Mouse (Mus musculus) lung, adult 2 months (tissue): ENCODE data around the gene Gm45713. TPM values are rescaled to one million over a fixed set of nuclear protein-coding genes. Genes with fewer than 3 reads are reported as not detected.
"Not testable (repeated sequence)": the region's sequence is repeated elsewhere in the genome, so short reads cannot be mapped to it uniquely, and the experiment has no call there.

Experiments used
- DNase-seq: peaks from one replicate; pipeline ENCODE4 v3.0.0; 2022
- H3K4me1 ChIP-seq: fragments of 200-500 bp; 2 replicates; pipeline ENCODE4 v1.6.1; 2011; ENCODE audit warnings: low read length; ENCODE audit not compliant: control insufficient read depth, insufficient read depth
- H3K4me3 ChIP-seq: fragments of 200-500 bp; replicated peaks from 2 replicates; pipeline ENCODE3; 2011; ENCODE audit warnings: low read depth, mild to moderate bottlenecking, control low read depth, low read length; ENCODE audit errors: extremely low read depth
- CTCF ChIP-seq: fragments of 200-500 bp; IDR thresholded peaks from 2 replicates; pipeline ENCODE4 v1.5.1; 2011; ENCODE audit warnings: mild to moderate bottlenecking, low read length, control low read depth; ENCODE audit not compliant: insufficient read depth
- POLR2A ChIP-seq: fragments of 200-500 bp; IDR thresholded peaks from 2 replicates; pipeline ENCODE4 v1.6.1; 2011; ENCODE audit warnings: low read depth, mild to moderate bottlenecking, control low read depth, low read length, borderline replicate concordance; ENCODE audit errors: extremely low read depth
- WGBS: fragments of 180-500 bp; shearing (Covaris S2); methylation state at CpG from one replicate; pipeline ENCODE4 v1.1.7; 2018; 5-methylcytosine and 5-hydroxymethylcytosine counted together
- polyA plus RNA-seq: library from polyadenylated mRNA; depleted of rRNA; stranded (reverse); fragments of >200 nt; gene quantifications from 2 replicates; pipeline ENCODE4 v1.2.3, GENCODE M21; 2012

Gene Gm45713
- polyA plus RNA-seq, 1 experiment: 3.1 TPM

DNA sequence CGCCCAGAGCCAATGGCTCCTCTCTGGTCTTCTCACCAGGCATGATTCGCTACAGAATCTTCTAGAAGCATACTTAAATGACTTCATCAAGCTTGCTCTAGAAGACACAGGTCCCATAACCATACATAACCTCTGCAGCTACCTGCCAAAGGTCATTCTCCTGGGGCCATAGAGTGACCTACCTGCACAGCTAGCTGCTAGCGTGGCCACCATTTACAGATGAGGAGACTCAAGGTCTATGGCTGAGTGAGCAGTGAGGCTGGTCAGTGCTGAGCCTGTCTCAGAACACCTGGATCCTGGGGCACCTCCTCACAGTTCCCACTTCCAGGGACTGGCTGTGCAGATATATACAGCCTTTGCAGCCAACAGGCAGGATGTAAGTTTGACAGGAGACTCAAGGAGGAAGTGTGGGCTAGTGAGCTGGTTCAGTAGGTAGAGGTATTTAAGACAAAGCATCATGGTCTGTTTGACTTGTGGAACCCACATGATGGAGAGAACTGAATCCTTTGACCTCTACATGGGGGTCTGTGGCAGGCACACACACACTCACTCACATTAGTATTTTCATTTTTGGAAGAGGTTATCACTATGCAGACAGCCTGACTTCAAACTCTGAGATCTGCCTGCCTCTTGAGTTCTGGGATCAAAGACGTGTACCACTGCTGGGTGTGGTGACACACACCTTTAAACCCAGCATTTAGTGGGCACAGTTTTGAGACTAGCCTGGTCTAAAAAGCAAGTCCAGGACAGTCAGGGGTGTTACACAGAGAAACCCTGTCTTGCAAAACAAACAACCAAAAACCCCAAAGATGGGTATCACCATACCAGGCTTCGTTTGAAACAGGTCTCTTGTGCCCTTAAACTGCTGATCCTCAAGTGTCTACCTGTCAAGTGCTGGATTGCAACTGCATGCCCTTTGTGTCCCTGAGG is 16.0 kb downstream of the Gm45713 start:
- no peak for DNase-seq
- Histone ChIP-seq H3K4me1 (peaks cover 8% of the 10 kb centered on the region; the same call in 1 of the 2 replicates), H3K4me3 (no peak overlapping the region)
- no peak for TF ChIP-seq POLR2A
- no peak for TF ChIP-seq CTCF
- 75% methylated on average over 5 of the region's 5 CpGs for WGBS

DNA sequence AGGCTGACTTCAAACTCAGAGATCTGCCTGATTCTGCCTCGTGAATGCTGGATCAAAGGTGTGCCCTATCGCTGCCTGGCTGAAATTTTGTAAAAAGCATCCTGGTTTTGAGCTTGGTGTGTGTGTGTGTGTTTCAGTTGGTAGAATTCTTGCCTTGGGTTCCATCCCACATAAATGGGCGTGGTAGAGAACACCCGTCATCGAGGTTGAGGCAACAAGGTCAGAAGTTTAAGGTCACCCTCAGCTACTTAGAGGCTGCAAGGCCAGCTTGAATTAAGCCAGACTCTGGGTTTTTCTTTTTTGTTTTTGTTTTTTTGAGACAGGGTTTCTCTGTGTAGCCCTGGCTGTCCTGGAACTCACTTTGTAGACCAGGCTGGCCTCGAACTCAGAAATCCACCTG is 17.7 kb downstream of the Gm45713 start:
- peaks cover 6% of the 10 kb centered on the region; the same call in 1 of the 2 replicates for H3K4me1 ChIP-seq
- TF ChIP-seq CTCF: no peak
- no peak for TF ChIP-seq POLR2A
- WGBS: 77% methylated on average over 6 of the region's 6 CpGs
- H3K4me3 ChIP-seq: no peak overlapping the region
- no peak for DNase-seq

DNA sequence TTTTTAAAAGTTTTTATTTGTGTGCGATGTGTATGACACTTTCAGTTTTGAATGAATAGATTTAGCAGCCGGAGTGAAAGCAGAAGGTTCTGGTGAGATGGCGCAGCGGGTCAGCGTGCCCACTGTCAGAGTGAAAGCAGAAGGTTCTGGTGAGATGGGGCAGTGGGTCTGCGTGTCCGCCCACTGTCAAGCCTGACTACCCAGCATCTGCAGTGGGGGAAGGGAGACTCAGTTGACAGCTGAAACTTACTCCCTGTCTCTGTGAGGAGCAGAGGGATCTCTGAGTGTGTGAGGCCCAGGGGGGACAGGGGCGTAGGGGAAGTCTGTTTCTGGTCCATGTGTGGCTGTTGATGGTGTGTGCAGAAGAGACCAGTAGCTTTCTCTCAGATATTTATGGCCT is 18.5 kb downstream of the Gm45713 start:
- Histone ChIP-seq H3K4me1 (peaks cover 6% of the 10 kb centered on the region; the same call in 1 of the 2 replicates), H3K4me3 (no peak overlapping the region)
- WGBS: 77% methylated on average over 8 of the region's 8 CpGs
- TF ChIP-seq POLR2A (no peak), CTCF (no peak)
- DNase-seq: no peak

DNA sequence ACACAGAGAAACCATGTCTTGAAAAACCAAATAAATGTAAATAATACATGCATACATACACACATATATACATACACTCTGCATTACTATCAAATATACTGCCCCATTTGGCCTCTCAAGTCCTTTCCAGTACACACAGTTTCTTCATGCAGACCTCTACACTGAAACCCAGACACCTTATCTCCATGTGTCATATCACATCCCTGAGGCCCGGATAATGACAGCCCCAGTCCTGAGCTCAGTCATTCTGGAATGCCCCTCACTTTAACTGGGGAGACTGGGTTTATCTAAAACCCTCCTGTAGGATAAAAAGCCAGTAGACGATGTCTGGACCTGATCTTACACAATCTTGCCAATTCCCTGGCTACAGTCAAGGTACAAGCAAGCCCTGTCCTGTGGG is 22.6 kb downstream of the Gm45713 start:
- DNase-seq: no peak
- TF ChIP-seq POLR2A: no peak
- 80% methylated on average over 2 of the region's 2 CpGs for WGBS

DNA sequence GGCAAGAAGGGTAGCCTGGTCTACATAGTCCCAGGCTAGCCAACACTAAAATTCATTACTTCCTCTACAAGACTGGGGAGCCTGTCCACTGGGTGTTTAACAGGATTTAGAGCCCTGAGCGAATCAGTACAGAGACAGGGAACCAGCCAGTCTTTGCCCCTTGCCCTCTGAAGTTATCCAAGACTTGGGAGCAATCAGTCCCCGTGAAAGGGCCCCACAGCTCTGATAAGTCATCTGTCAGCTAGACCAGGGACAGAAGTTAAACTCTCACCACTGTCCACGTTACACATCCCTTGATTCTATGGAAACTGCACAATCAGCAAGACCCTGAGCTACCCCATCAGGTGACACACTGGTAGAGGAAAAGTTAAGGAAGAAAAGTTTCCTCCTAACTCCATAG is 23.5 kb downstream of the Gm45713 start:
- WGBS: 55% methylated on average over 3 of the region's 3 CpGs
- TF ChIP-seq POLR2A: no peak
- TF ChIP-seq CTCF: no peak

More for the DNA sequence above, 22.6 kb downstream of the Gm45713 start:
- Histone ChIP-seq H3K4me1 (no peaks in the 10 kb centered on the region), H3K4me3 (no peak overlapping the region)

DNA sequence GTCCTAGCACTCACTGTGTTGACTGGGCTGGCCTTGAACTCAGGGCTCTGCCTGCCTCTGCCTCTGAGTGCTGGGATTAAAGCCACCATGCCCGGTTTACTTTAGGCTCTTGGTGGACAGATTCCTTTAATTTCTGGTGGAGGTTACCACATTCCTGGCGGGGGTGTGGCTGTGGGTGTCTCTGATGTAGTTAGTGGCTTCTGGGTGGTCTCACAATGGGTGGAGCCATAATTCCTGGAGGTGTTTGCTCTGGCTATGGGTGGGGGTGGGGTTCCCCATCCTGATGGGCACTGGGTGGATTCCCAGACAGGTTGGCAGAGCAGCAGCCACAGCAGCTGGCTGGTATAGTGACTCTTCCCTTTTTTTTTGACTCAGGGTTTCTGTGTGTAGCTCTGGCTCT is 24.1 kb downstream of the Gm45713 start:
- Histone ChIP-seq H3K4me1 (no peaks in the 10 kb centered on the region), H3K4me3 (no peak overlapping the region)
- TF ChIP-seq POLR2A (no peak), CTCF (no peak)
- DNase-seq: no peak
- 40% methylated on average over 2 of the region's 2 CpGs for WGBS

More for the DNA sequence above, 23.5 kb downstream of the Gm45713 start:
- Histone ChIP-seq H3K4me1 (no peaks in the 10 kb centered on the region), H3K4me3 (no peak overlapping the region)
- DNase-seq: no peak

DNA sequence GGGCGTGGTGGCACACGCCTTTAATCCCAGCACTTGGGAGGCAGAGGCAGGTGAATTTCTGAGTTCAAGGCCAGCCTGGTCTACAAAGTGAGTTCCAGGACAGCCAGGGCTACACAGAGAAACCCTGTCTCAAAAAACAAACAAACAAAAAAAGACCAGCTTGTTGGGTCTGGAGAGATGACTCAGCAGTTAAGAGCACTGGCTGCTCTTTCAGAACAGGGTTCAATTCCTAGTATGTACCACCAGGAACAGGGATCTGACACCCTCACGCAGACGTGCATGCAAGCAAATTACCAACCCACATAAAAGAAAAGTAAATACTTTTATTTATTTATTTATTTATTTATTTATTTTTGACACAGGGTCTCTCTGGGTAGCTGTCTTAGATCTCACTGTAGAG is 25.9 kb downstream of the Gm45713 start:
- H3K4me3 ChIP-seq, DNase-seq, H3K4me1 ChIP-seq: not testable (repeated sequence)
- WGBS: 83% methylated on average over 4 of the region's 4 CpGs

DNA sequence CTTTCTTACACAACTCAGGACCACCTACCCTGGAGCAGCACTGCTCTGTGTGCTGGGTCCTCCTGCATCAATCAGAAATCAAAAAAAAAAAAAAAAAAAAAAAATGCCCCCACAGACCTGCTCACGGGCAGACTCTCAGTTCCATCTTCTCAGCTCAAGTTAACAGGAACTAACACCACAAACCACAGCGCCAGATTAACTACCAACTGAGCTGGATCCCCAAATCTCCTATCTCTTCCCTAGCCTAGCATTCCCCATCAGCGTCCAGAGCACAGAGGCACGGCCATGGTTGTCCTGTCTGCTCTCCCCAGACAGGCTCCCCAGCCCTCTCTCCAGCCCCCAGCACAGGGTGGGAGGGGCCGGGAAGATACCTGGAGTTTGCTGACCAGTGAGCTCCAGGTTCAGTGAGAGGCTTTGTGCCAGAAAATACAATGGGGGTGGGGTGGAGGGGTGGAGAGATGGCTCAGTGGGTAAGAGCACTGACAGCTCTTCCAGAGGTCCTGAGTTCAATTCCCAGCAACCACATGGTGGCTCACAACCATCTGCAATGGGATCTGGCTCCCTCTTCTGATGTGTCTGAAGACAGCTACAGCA is 28.9 kb downstream of the Gm45713 start:
- TF ChIP-seq CTCF: no peak
- no peak for TF ChIP-seq POLR2A
- WGBS: 60% methylated on average over 5 of the region's 5 CpGs
- H3K4me3 ChIP-seq: no peak overlapping the region
- peaks cover 7% of the 10 kb centered on the region for H3K4me1 ChIP-seq
- DNase-seq: no peak

DNA sequence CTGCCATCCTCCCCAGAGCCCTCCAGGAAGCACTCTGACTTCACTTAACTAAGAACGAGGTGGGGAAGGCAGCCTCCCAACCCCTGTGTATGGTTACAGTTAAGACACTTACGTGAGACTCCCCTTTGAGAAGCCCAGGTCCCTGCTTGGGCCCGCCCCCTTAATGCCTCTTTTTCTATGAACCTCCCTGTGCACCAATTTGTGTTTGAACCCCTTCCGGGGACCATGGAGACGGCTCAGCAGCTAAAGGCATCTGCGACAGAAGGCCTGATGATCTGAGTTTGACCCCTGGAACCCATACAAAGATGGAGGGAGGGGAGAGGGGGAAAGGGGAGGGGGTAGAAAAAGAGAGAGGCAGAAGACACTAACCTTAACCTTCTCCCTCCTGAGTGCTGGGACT is 29.6 kb downstream of the Gm45713 start:
- DNase-seq: no peak
- 78% methylated on average over 6 of the region's 6 CpGs for WGBS
- peaks cover 7% of the 10 kb centered on the region for H3K4me1 ChIP-seq
- TF ChIP-seq POLR2A (no peak), CTCF (no peak)
- H3K4me3 ChIP-seq: no peak overlapping the region

DNA sequence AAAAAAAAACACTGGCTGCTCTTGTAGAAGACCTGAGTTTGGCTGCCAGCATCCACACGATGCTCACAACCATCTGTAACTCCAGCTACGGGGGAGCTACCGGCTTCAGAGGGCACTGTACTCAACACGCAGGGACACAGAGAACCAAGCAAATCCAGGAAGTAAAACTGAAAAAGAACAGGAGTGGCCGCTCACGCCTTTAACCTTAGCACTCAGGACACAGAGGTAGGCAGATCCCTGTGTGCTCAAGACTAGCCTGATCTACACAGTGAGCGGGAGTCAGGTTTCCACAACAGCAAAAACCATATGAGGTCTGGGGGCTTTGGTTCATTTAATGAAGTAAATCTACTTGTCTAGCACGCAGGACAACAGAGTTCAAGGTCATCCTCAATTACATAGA is 30.5 kb downstream of the Gm45713 start:
- WGBS: 72% methylated on average over 8 of the region's 8 CpGs
- H3K4me3 ChIP-seq: no peak overlapping the region
- no peak for DNase-seq
- TF ChIP-seq CTCF (no peak), POLR2A (no peak)
- peaks cover 7% of the 10 kb centered on the region for H3K4me1 ChIP-seq

DNA sequence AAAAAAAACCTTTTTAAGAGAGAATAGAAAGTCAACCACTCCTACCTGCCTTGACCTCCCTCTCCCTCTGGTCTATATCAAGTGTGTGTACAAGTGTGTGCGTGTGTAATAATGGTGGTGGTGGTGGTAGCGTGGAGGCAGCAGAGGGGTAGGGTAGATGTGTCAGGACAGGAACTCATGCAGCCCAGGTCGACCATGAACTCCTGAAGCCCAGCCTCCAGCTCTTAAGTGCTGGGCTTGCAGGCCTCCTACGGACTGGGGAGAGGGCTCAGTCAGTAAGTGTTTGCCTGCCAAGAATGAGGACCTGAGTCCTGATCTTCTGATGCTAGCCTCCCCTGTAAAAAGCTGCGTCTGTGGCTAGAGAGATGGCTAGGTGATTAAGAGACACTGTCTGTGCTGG is 31.1 kb downstream of the Gm45713 start:
- Histone ChIP-seq H3K4me3 (no peak overlapping the region), H3K4me1 (peaks cover 7% of the 10 kb centered on the region)
- TF ChIP-seq POLR2A (no peak), CTCF (no peak)
- WGBS: 71% methylated on average over 5 of the region's 5 CpGs
- no peak for DNase-seq
